Mouse (Mus musculus): ENCODE data around the gene Smagp.

GRCm38 (mm10) chr15:100628797-100629196 is 7.9 kb downstream of the Smagp start:
- TF ChIP-seq CTCF (conservative IDR thresholded peaks at IDR 0.05; ENCODE audit: low read length) = no peak
- no peak for TF ChIP-seq NANOG (IDR thresholded peaks at IDR 0.05; ENCODE audit: borderline replicate concordance, low read length)
- TF ChIP-seq POU5F1 (IDR thresholded peaks at IDR 0.05; ENCODE audit: borderline replicate concordance, low read length) = no peak
